Mouse (Mus musculus) neural tube, embryonic 11.5 days (tissue): ENCODE data around the gene Fstl4. TPM values are rescaled to one million over a fixed set of nuclear protein-coding genes. Genes with fewer than 3 reads are reported as not detected.

Experiments used
- ATAC-seq: fragments of 200-750 bp; cut with Nextera tagmentation; 2 replicates; pipeline ENCODE4 v1.8.0; 2017; ENCODE audit warnings: moderate number of reproducible peaks, mild to moderate bottlenecking, moderate TSS enrichment, moderate library complexity; ENCODE audit not compliant: insufficient read depth, low FRiP score, low TSS enrichment
- DNase-seq: peaks from one replicate; pipeline ENCODE4 v3.0.0-alpha.2; 2015; ENCODE audit warnings: low spot score
- H3K27ac ChIP-seq: fragments of 300-500 bp; sonication (generic); 2 replicates; pipeline ENCODE4 v1.5.1; 2014; ENCODE audit warnings: low read depth, mild to moderate bottlenecking, low read length
- H3K27me3 ChIP-seq: fragments of 300-500 bp; sonication (generic); 2 replicates; pipeline ENCODE4 v1.6.1; 2014; ENCODE audit warnings: mild to moderate bottlenecking, low read length, mixed read lengths; ENCODE audit not compliant: control insufficient read depth, insufficient read depth
- H3K36me3 ChIP-seq: fragments of 300-500 bp; sonication (generic); 2 replicates; pipeline ENCODE4 v1.6.1; 2014; ENCODE audit warnings: mild to moderate bottlenecking, low read length, moderate library complexity, mixed read lengths; ENCODE audit not compliant: control insufficient read depth, insufficient read depth
- H3K4me1 ChIP-seq: fragments of 300-500 bp; sonication (generic); 2 replicates; pipeline ENCODE4 v1.6.1; 2014; ENCODE audit warnings: low read length, mixed read lengths; ENCODE audit not compliant: control insufficient read depth, insufficient read depth
- H3K4me2 ChIP-seq: fragments of 300-500 bp; sonication (generic); 2 replicates; pipeline ENCODE4 v1.6.1; 2014; ENCODE audit warnings: low read depth, mild to moderate bottlenecking, moderate library complexity
- H3K4me3 ChIP-seq: fragments of 300-500 bp; sonication (generic); 2 replicates; pipeline ENCODE4 v1.5.1; 2014; ENCODE audit warnings: low read depth, low read length
- H3K9ac ChIP-seq: fragments of 300-500 bp; sonication (generic); 2 replicates; pipeline ENCODE4 v1.6.1; 2014; ENCODE audit warnings: mild to moderate bottlenecking, low read length
- H3K9me3 ChIP-seq: fragments of 300-500 bp; sonication (generic); 2 replicates; pipeline ENCODE4 v1.6.1; 2016; ENCODE audit warnings: low read length; ENCODE audit not compliant: control insufficient read depth
- WGBS: fragments of 180-500 bp; shearing (Covaris S2); extraction: QIAGEN DNeasy Blood & Tissue Kit; methylation state at CpG from one replicate; pipeline ENCODE4 v1.1.7; 2014; 5-methylcytosine and 5-hydroxymethylcytosine counted together
- polyA plus RNA-seq: library from polyadenylated mRNA; unstranded; fragments of >200 nt; fragmentation: Nextera tagmentation; extraction: Ambion mirVana; gene quantifications from 2 replicates; pipeline ENCODE4 v1.2.1, GENCODE M21; 2014

Fstl4 gene
- polyA plus RNA-seq, 1 experiment from 2014 or later: 3.5 TPM

DNA sequence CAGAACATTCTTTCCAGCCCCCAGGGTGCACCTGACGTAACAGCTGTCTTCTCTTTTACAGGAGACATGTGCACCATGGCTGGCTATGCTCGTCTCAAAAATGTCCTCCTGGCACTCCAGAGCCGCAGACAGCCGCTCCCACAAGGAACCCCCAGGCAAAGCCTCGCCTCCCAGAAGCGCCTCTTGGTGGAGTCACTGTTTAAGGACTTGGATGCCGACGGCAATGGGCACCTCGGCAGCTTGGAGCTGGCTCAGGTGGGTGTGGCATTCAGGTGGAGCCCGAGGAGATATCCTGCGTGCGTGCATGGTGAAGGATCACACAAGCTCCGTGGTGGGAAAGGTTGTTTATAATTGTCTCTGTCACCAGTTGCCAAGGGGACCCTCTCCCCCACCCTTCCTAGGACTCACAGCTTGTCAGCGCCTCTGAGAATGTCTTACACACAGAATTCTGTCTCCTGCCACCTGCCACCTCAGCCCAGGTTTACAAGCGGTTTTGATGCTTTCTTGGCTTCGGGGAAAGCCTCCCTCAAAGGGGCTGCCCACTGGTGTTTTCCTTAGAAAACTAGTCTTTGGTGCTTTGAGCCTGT is 304.1 kb downstream of the Fstl4 start:
- Histone ChIP-seq H3K36me3 (no peaks in the 10 kb centered on the region), H3K4me1 (no peaks in the 10 kb centered on the region), H3K4me3 (no peak overlapping the region), H3K4me2 (no peak overlapping the region), H3K9ac (no peak overlapping the region), H3K9me3 (no peaks in the 10 kb centered on the region), H3K27ac (no peak overlapping the region), H3K27me3 (no peaks in the 10 kb centered on the region)
- no peak for DNase-seq
- ATAC-seq: no peak
- 70% methylated on average over 16 of the region's 16 CpGs for WGBS

DNA sequence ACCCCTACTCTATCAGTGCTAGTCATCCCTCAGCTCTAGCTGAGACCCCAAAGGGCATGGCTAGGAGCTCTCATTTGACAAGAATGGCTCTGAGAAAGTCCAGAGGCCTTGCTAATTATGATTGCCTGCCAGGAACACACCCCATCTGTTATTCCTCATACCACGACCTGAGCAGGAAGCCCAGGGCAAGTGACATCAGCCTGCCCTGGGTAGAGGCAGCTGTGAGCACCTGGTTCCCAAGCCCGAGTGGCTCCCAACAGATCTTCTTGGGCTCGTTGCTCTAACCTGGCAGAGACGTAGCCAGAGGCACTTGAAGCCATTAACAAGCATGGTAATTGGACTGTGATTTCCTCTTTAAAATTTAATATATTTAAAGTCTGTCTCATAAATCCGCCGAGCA is 305.3 kb downstream of the Fstl4 start:
- WGBS: 71% methylated on average over 6 of the region's 6 CpGs
- no peak for ATAC-seq
- Histone ChIP-seq H3K27me3 (no peaks in the 10 kb centered on the region), H3K4me3 (no peak overlapping the region), H3K9ac (no peak overlapping the region), H3K36me3 (no peaks in the 10 kb centered on the region), H3K27ac (no peak overlapping the region), H3K4me2 (no peak overlapping the region), H3K9me3 (no peaks in the 10 kb centered on the region), H3K4me1 (no peaks in the 10 kb centered on the region)
- no peak for DNase-seq

DNA sequence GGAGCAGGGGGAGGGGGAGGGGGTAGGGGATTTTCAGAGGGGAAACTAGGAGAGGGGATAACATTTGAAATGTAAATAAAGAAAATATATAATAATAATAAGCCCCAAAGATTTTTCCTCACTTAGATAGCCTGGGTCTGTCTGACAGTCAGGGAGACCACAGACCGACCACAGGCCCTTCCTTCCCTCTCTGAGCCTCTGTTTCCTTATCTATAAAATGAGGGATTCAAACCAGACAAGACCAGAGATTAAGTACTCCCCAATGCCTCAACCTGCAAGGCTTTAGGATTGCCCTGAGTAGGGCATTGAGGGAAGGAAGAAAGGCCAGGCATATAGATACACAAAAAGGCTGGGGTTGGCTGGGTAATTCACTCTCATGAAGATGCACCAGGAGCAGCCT is 307.2 kb downstream of the Fstl4 start:
- no peak overlapping the region for H3K4me2 ChIP-seq
- DNase-seq (no peak), ATAC-seq (no peak)
- no peak overlapping the region for H3K9ac ChIP-seq
- H3K4me3 ChIP-seq: no peak overlapping the region
- no peaks in the 10 kb centered on the region for H3K27me3 ChIP-seq
- no peak overlapping the region for H3K27ac ChIP-seq
- 89% methylated on average over 1 of the region's 1 CpGs for WGBS
- H3K4me1 ChIP-seq: no peaks in the 10 kb centered on the region
- no peaks in the 10 kb centered on the region for H3K36me3 ChIP-seq
- H3K9me3 ChIP-seq: no peaks in the 10 kb centered on the region

DNA sequence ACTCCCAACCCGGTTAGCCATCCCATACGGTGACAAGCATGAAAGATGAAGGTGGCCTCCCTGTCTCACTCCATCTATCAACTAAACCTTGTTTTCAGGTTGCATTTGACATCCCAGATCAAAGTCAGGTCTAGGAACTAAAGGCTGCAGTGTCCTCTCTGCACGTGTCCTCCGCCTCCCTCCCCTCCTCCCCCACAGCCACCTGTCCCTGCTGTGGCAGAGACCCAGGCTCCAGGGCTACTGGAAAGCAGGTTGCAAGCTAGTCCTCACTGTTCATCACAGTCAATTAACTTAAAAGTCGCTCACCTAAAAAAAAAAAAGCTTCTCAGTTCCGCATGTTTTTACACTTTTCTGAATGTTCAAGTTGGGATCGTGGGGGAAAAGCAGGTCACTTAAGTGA is 313.2 kb downstream of the Fstl4 start:
- WGBS: 81% methylated on average over 7 of the region's 7 CpGs
- Histone ChIP-seq H3K9me3 (0 out of 2 replicates have a peak, but pooled peaks cover 3% of the 10 kb centered on the region), H3K4me1 (no peaks in the 10 kb centered on the region), H3K4me2 (no peak overlapping the region), H3K4me3 (no peak overlapping the region), H3K36me3 (no peaks in the 10 kb centered on the region), H3K27me3 (no peaks in the 10 kb centered on the region), H3K9ac (no peak overlapping the region), H3K27ac (no peak overlapping the region)
- no peak for ATAC-seq
- no peak for DNase-seq

DNA sequence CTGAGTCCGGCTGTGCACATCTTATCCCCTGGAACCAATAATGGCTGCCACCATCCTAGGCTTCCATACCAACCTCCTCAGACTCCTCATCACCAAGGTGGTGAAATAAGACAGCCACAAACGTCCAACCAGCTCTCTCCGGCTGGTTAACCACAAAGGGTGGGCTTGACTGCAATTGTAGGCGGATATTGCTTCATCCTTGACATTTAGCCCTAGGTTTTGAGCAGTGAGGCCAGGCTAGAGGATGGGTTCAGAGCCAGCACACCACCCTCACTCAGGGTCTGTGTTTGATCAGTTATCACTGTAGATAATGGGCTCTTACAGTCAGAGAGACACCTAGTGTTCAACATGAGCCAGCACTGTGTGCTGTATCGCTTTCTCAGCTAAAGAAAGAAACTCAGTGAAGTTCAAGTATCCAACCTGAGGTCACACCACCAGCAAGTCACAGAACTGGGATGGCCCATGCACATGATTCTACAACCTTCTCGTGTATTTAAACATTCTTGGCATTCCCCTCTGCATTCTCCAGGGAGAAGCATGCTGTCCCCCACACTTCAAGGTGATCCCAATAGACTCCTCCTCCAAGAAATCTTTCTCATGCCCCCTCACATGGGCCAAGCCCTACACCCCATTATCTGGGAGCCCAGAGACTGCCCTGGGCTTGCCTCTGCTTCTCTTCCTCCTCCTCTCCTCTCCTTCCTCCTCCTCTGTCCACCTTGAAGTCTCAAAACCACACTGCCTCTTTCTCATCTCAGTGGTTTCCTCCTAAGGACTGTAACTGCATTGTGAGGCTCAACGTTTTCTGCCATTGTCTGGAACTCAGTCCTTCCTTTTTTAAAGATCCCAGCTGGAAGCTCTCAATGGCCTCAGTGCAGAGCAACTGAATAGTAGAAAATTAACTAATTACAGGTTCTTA is 314.2 kb downstream of the Fstl4 start:
- 82% methylated on average over 7 of the region's 7 CpGs for WGBS
- no peak overlapping the region for H3K27ac ChIP-seq

DNA sequence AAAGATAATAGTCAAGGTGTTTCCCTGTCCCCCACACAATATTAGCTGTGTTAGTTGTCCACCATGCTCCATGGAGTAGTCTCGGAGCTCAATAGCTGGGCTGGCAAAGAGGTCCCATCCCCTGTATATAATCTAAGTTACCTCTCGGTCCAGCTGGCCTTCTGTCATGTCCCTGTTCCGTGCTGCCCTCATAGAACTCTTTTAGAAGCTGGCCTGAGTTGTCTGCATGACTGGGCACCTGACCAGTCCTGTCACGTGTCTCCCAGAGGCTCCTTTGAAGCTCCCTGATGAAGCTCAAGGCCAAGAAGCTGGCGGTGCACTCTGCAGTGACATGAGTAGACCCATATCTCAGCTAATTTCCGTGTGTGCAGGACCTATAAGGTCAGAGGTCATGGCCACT is 316.9 kb downstream of the Fstl4 start:
- Histone ChIP-seq H3K27ac (no peak overlapping the region), H3K4me3 (no peak overlapping the region), H3K4me2 (no peak overlapping the region), H3K36me3 (no peaks in the 10 kb centered on the region), H3K9ac (no peak overlapping the region), H3K4me1 (no peaks in the 10 kb centered on the region), H3K27me3 (no peaks in the 10 kb centered on the region), H3K9me3 (0 out of 2 replicates have a peak, but pooled peaks cover 3% of the 10 kb centered on the region)
- WGBS: 81% methylated on average over 6 of the region's 6 CpGs
- DNase-seq (no peak), ATAC-seq (no peak)

More for the DNA sequence above, 314.2 kb downstream of the Fstl4 start:
- Histone ChIP-seq H3K36me3 (no peaks in the 10 kb centered on the region), H3K9me3 (0 out of 2 replicates have a peak, but pooled peaks cover 3% of the 10 kb centered on the region), H3K4me2 (no peak overlapping the region), H3K4me3 (no peak overlapping the region), H3K4me1 (no peaks in the 10 kb centered on the region), H3K27me3 (no peaks in the 10 kb centered on the region), H3K9ac (no peak overlapping the region)
- DNase-seq (no peak), ATAC-seq (no peak)

DNA sequence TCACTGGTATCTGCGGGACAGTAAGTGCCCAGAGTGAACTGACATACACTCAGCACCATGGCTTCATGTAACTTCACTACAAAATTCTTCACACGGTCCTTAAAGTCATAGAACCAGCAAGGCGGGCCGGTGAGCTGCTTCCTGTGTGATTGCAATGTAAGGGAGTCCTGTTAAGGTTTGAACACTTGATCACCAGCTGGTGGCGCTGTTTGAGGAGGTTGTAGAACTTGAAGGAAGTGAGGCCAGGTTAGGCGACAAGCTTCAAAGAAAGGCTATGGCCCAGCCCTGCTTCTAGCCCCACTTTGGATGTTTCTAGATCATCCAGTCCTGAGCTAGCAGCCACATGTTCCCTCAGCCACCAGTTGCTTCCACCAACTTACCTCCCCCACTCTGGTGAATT is 320.9 kb downstream of the Fstl4 start:
- ATAC-seq (no peak), DNase-seq (no peak)
- no peak overlapping the region for H3K4me3 ChIP-seq
- no peaks in the 10 kb centered on the region for H3K9me3 ChIP-seq
- no peaks in the 10 kb centered on the region for H3K27me3 ChIP-seq
- H3K9ac ChIP-seq: no peak overlapping the region
- no peaks in the 10 kb centered on the region for H3K4me1 ChIP-seq
- no peak overlapping the region for H3K4me2 ChIP-seq
- H3K36me3 ChIP-seq: no peaks in the 10 kb centered on the region
- 76% methylated on average over 6 of the region's 6 CpGs for WGBS
- no peak overlapping the region for H3K27ac ChIP-seq

DNA sequence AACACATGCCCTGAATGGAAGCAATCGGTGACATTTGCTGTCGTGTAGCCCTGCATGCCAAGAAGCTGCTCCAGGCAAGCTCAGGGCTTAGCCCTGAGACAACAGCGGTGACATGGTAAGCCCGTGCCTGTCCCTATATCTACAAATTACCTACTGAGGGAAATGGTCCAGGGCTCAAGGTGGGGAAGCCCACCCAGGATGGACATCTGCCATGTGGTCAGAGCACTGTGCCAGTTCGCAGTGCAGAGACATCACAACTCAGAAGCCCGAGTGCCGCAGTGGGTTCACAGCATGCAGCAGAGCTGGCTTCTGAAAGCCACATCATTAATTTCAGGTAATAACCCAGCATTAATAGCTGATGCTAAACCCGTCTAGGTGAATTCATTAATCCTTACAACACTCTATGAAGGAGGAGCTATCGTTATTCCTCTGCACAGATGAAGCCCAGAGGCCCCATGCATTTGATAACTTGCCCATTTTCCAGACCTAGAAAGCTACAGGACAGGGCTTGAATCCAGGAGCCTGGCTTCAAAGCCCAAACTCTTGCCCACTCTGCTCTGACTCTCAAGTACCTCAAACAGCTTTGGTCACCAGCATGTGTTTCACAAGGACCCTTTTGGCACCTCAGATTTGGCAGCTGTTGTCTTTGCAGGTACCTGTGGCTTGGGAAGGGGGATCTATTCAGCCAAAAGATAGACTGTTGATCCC is 321.6 kb downstream of the Fstl4 start:
- H3K9me3 ChIP-seq: no peaks in the 10 kb centered on the region
- H3K4me3 ChIP-seq: no peak overlapping the region
- H3K27ac ChIP-seq: no peak overlapping the region
- ATAC-seq (no peak), DNase-seq (no peak)
- H3K4me1 ChIP-seq: no peaks in the 10 kb centered on the region
- no peak overlapping the region for H3K9ac ChIP-seq
- no peaks in the 10 kb centered on the region for H3K36me3 ChIP-seq
- WGBS: 82% methylated on average over 9 of the region's 9 CpGs
- no peaks in the 10 kb centered on the region for H3K27me3 ChIP-seq
- H3K4me2 ChIP-seq: no peak overlapping the region
